Mouse (Mus musculus) lung, embryonic 15.5 days (tissue): ENCODE data around the gene Il3. TPM values are rescaled to one million over a fixed set of nuclear protein-coding genes. Genes with fewer than 3 reads are reported as not detected.
"Not testable (repeated sequence)": the region's sequence is repeated elsewhere in the genome, so short reads cannot be mapped to it uniquely, and the experiment has no call there.

ENCODE experiments used
- ATAC-seq: fragments of 200-750 bp; cut with Nextera tagmentation; 2 replicates; pipeline ENCODE4 v1.8.0; 2017; ENCODE audit warnings: moderate number of reproducible peaks, borderline replicate concordance; ENCODE audit not compliant: low FRiP score, low TSS enrichment; ENCODE audit errors: extremely low read depth
- H3K27ac ChIP-seq: fragments of 300-500 bp; sonication (generic); 2 replicates; pipeline ENCODE4 v1.5.1; 2015; ENCODE audit warnings: moderate library complexity, mild to moderate bottlenecking, inconsistent platforms
- H3K27me3 ChIP-seq: fragments of 300-500 bp; sonication (generic); 2 replicates; pipeline ENCODE4 v1.6.1; 2015; ENCODE audit warnings: inconsistent platforms
- H3K36me3 ChIP-seq: fragments of 300-500 bp; sonication (generic); 2 replicates; pipeline ENCODE4 v1.6.1; 2015; ENCODE audit warnings: inconsistent platforms
- H3K4me1 ChIP-seq: fragments of 300-500 bp; sonication (generic); 2 replicates; pipeline ENCODE4 v1.6.1; 2015; ENCODE audit warnings: inconsistent platforms
- H3K4me2 ChIP-seq: fragments of 300-500 bp; sonication (generic); 2 replicates; pipeline ENCODE4 v1.6.1; 2015; ENCODE audit warnings: inconsistent platforms, mild to moderate bottlenecking, moderate library complexity
- H3K4me3 ChIP-seq: fragments of 300-500 bp; sonication (generic); 2 replicates; pipeline ENCODE4 v1.5.1; 2015; ENCODE audit warnings: mild to moderate bottlenecking, inconsistent platforms
- H3K9ac ChIP-seq: fragments of 300-500 bp; sonication (generic); 2 replicates; pipeline ENCODE4 v1.6.1; 2015; ENCODE audit warnings: inconsistent platforms
- H3K9me3 ChIP-seq: fragments of 300-500 bp; sonication (generic); 2 replicates; pipeline ENCODE4 v1.6.1; 2016; ENCODE audit warnings: inconsistent platforms
- WGBS: fragments of 180-500 bp; shearing (Covaris S2); methylation state at CpG from one replicate; pipeline ENCODE4 v1.1.7; 2015; 5-methylcytosine and 5-hydroxymethylcytosine counted together
- polyA plus RNA-seq: library from polyadenylated mRNA; unstranded; fragments of >200 nt; fragmentation: Nextera tagmentation; extraction: Ambion mirVana; gene quantifications from 2 replicates; pipeline ENCODE4 v1.2.1, GENCODE M21; 2015

The Il3 gene
- polyA plus RNA-seq, 1 experiment from 2014 or later = not detected

- Histone ChIP-seq H3K4me3 (no peak overlapping the region), H3K27me3 (peaks cover 19% of the 10 kb centered on the region), H3K9me3 (no peaks in the 10 kb centered on the region), H3K27ac (no peak overlapping the region), H3K4me1 (peaks cover 7% of the 10 kb centered on the region), H3K4me2 (peak overlapping the region; percentile 86; the same call in 1 of the 2 replicates), H3K36me3 (no peaks in the 10 kb centered on the region), H3K9ac (no peak overlapping the region)
- WGBS = 15% methylated on average over 6 of the region's 6 CpGs
- ATAC-seq = no peak
Measured at GRCm38 (mm10) chr11:54303076-54303727, 36.1 kb upstream of the Il3 start.

- Histone ChIP-seq H3K36me3 (no peaks in the 10 kb centered on the region), H3K27me3 (peaks cover 19% of the 10 kb centered on the region), H3K27ac (no peak overlapping the region), H3K4me3 (no peak overlapping the region), H3K4me2 (no peak overlapping the region), H3K9ac (no peak overlapping the region), H3K9me3 (no peaks in the 10 kb centered on the region), H3K4me1 (peaks cover 7% of the 10 kb centered on the region)
- WGBS = 87% methylated on average over 3 of the region's 3 CpGs
- ATAC-seq = no peak
Measured at GRCm38 (mm10) chr11:54302606-54303005, 35.5 kb upstream of the Il3 start.

DNA sequence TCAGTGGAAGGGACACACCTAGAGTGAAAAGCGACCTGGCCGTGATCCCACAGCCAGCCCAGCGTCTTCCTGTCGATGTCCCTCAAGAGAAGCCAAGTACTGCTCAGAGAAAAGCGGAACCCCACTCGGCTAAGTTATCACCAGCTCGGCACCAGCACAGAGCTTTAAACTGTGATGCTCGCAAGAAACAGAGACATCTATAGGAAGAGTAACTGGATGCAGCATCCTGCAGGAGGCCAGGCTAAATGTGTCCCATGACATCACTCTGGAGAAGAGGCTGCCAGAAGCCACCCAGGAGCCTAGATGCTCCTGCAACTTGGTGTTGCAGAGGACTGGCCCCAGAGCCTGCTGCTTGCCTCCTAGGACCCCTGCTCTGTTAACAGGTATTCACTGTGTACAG is 34.9 kb upstream of the Il3 start:
- no peak overlapping the region for H3K9ac ChIP-seq
- peaks cover 19% of the 10 kb centered on the region for H3K27me3 ChIP-seq

GRCm38 (mm10) chr11:54298777-54299176 is 31.7 kb upstream of the Il3 start:
- no peak overlapping the region for H3K27ac ChIP-seq
- H3K9me3 ChIP-seq = no peaks in the 10 kb centered on the region
- H3K9ac ChIP-seq = no peak overlapping the region
- no peak overlapping the region for H3K4me2 ChIP-seq
- no peak for ATAC-seq
- no peaks in the 10 kb centered on the region for H3K36me3 ChIP-seq
- no peak overlapping the region for H3K4me3 ChIP-seq
- H3K27me3 ChIP-seq = peaks cover 7% of the 10 kb centered on the region
- peaks cover 1% of the 10 kb centered on the region for H3K4me1 ChIP-seq

More for the DNA sequence above, 34.9 kb upstream of the Il3 start:
- no peak overlapping the region for H3K27ac ChIP-seq
- H3K9me3 ChIP-seq = no peaks in the 10 kb centered on the region
- H3K4me3 ChIP-seq = no peak overlapping the region
- H3K36me3 ChIP-seq = no peaks in the 10 kb centered on the region
- H3K4me1 ChIP-seq = peaks cover 7% of the 10 kb centered on the region
- ATAC-seq = no peak
- 80% methylated on average over 8 of the region's 8 CpGs for WGBS
- H3K4me2 ChIP-seq = no peak overlapping the region

DNA sequence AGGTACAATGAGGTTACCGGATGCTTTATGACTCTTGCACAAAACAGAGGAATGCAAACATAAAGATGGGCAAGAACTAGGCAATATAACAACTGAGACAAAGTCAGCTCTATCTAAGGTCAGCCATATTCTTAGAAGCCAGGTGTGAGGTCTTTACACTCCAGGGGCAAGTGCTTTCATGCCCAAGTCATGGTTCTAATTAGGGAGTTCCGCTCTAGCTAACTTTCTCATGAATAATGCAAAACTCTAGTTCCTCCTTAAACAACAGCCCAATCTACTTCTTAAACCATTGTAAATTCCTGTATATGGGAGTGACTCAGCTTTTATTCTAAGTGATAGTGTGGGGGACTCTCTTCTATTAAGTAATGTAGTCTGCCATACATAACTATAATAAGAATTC is 30.4 kb upstream of the Il3 start:
- not testable (repeated sequence) for H3K4me1 ChIP-seq, H3K27me3 ChIP-seq, H3K36me3 ChIP-seq, H3K4me2 ChIP-seq, ATAC-seq, H3K27ac ChIP-seq, H3K4me3 ChIP-seq, H3K9me3 ChIP-seq, H3K9ac ChIP-seq
- 92% methylated on average over 2 of the region's 2 CpGs for WGBS

DNA sequence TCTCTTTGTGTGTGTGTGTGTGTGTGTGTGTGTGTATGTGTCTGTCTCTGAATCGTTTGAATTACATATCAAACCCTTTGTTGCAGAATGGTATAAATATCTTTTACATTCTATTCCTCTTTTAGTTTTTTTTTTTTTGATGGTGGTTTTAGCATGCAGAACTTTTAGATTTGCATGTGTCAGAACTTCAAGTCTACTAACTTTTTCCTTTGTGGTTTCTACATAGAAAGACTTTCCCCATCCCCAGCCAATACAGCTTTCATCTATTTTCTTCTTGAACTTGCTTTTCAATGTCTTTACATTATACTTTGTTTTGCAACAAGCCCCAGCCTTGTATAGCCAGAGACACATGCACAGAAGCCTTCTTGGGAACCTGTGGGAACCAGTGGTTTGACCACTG is 29.7 kb upstream of the Il3 start:
- WGBS = 80% methylated on average over 1 of the region's 1 CpGs
- no peak for ATAC-seq
- Histone ChIP-seq H3K4me3 (no peak overlapping the region), H3K4me2 (no peak overlapping the region), H3K36me3 (no peaks in the 10 kb centered on the region), H3K9me3 (no peaks in the 10 kb centered on the region), H3K9ac (no peak overlapping the region), H3K4me1 (no peaks in the 10 kb centered on the region), H3K27me3 (no peaks in the 10 kb centered on the region), H3K27ac (no peak overlapping the region)

GRCm38 (mm10) chr11:54295971-54296370 is 28.9 kb upstream of the Il3 start:
- no peak overlapping the region for H3K4me3 ChIP-seq
- H3K9me3 ChIP-seq = no peaks in the 10 kb centered on the region
- no peaks in the 10 kb centered on the region for H3K27me3 ChIP-seq
- H3K4me2 ChIP-seq = no peak overlapping the region
- no peak for ATAC-seq
- H3K9ac ChIP-seq = no peak overlapping the region
- H3K4me1 ChIP-seq = no peaks in the 10 kb centered on the region
- no peaks in the 10 kb centered on the region for H3K36me3 ChIP-seq
- WGBS = 74% methylated on average over 4 of the region's 4 CpGs
- H3K27ac ChIP-seq = no peak overlapping the region

- no peak for ATAC-seq
- Histone ChIP-seq H3K27ac (no peak overlapping the region), H3K9me3 (no peaks in the 10 kb centered on the region), H3K9ac (no peak overlapping the region), H3K4me3 (no peak overlapping the region), H3K4me2 (no peak overlapping the region), H3K36me3 (no peaks in the 10 kb centered on the region), H3K4me1 (no peaks in the 10 kb centered on the region), H3K27me3 (no peaks in the 10 kb centered on the region)
- 41% methylated on average over 12 of the region's 12 CpGs for whole genome bisulfite sequencing
Measured at GRCm38 (mm10) chr11:54293980-54294807, 27.1 kb upstream of the Il3 start.

DNA sequence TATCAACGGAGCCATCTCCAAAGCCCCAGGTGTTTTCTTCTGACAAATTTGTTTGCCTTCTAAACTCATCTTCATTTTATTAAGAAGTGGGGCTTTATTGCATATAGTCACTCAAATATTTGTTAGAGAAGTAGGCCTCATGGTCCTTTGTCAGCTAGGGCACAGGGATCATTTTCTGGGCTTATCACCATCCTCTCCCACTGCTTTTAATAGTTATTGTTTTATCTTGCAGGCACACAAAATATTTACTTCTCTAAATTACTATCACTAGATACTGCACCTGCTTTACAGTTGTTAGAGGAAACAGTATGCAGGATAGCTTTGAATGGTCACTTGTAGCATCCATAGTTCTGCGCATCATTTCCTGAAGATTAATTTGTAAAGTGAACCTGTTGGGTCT is 25.1 kb upstream of the Il3 start:
- Histone ChIP-seq H3K9me3 (no peaks in the 10 kb centered on the region), H3K27me3 (no peaks in the 10 kb centered on the region), H3K4me2 (no peak overlapping the region), H3K9ac (no peak overlapping the region), H3K4me1 (no peaks in the 10 kb centered on the region), H3K4me3 (no peak overlapping the region), H3K36me3 (no peaks in the 10 kb centered on the region), H3K27ac (no peak overlapping the region)
- WGBS = 79% methylated on average over 2 of the region's 2 CpGs
- ATAC-seq = no peak

GRCm38 (mm10) chr11:54287821-54288453 is 20.9 kb upstream of the Il3 start:
- ATAC-seq = no peak
- no peaks in the 10 kb centered on the region for H3K4me1 ChIP-seq
- H3K4me2 ChIP-seq = no peak overlapping the region
- no peaks in the 10 kb centered on the region for H3K27me3 ChIP-seq
- H3K27ac ChIP-seq = no peak overlapping the region
- no peak overlapping the region for H3K4me3 ChIP-seq
- no peaks in the 10 kb centered on the region for H3K9me3 ChIP-seq
- 68% methylated on average over 8 of the region's 8 CpGs for WGBS
- no peaks in the 10 kb centered on the region for H3K36me3 ChIP-seq
- no peak overlapping the region for H3K9ac ChIP-seq

DNA sequence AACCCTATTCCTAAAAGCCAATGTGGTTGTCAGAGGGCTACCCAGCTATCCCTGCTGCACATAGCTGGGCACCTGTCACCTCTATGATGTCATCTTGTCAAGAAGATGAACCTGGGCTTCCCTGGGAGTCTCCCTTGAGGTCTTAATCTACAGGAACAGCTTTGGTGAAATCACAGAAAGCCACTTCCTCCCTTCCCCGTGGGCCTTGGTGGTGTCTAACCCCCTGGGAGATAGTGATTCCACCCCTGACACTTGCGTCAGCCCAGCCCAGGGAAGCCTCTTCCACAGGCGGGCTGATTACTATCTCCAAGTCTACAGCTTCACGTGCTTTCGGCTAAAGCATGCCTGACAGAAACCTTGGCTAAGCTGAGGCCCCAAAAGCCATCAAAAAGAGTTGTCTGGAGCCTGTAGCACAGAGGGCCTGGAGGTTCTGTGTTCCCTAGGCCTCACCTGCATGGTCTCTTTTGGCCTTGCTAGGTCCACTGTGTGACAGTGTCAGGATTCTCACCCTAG is 4.4 kb upstream of the Il3 start:
- WGBS = 65% methylated on average over 5 of the region's 5 CpGs
- Histone ChIP-seq H3K27ac (no peak overlapping the region), H3K9me3 (no peaks in the 10 kb centered on the region), H3K4me2 (no peak overlapping the region), H3K4me1 (no peaks in the 10 kb centered on the region), H3K36me3 (no peaks in the 10 kb centered on the region), H3K27me3 (no peaks in the 10 kb centered on the region), H3K4me3 (no peak overlapping the region), H3K9ac (no peak overlapping the region)
- no peak for ATAC-seq
